Mouse (Mus musculus) liver, embryonic 14.5 days (tissue): ENCODE results near the gene Ick.

ENCODE experiments used
- CTCF ChIP-seq: IDR thresholded peaks from 2 replicates; pipeline ENCODE4 v1.5.1; 2016; ENCODE audit warnings: antibody characterized with exemption, low read depth, control low read depth
- EP300 ChIP-seq: IDR thresholded peaks from 2 replicates; pipeline ENCODE4 v1.6.1; 2016; ENCODE audit warnings: antibody characterized with exemption, low read depth

DNA sequence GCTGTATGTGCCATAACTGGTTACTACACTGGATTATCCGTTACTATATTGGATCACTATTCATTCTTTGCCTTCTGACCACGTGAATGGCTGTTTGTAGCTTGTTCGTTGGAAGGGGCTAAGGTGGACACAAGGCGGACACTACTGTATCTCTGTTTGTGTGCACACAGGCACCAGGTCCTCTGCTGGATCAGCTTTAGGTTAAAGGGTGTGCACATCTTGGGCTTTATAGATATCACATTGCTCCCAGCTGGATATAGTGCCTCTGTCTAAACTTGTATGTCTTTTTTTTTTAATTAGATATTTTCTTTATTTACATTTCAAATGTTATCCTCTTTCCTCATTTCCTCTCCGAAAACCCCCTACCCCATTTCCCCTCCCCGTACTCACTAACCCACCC lies 56.5 kb downstream of the Ick start:
- TF ChIP-seq CTCF (no peak), EP300 (no peak)
